Mouse (Mus musculus) adrenal gland, adult (tissue): ENCODE results near the gene Auts2.

Experiments
- DNase-seq, 2 experiments: peaks; one replicate each; pipeline ENCODE4 v3.0.0; 2022 to 2023; ENCODE audit warnings: low spot score in 1 of 2; ENCODE audit not compliant: inconsistent age in 2 of 2

Auts2 gene

DNA sequence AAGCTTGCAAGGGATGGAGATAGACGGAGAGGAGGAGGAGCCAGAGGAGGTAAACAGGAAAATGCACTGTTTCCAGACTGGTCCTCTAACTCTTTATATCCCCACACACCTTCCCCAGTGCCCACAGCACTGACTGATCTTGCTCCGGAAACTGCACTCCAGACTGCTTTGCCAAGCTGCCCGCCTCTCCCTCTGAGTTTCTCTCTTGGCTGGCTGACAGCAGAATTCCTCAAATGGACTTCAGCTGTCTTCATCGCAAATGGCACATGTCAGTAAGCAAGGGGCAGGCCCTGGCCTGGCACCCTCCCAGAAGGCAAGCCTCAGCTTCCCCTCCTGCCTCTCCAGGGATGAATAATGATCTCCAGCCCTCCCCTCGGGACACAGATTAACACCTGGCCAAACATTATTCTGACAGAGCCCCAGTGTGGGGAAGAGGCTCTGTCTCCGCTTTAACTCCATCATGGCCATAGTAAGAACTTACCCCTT, 348.1 kb downstream of the Auts2 start:
- DNase-seq: peak in 1 of 2 experiments; percentile 23

- DNase-seq: no peak
Measured at GRCm38 (mm10) chr5:132190190-132190589, 353.0 kb downstream of the Auts2 start.

- DNase-seq: no peak
Measured at GRCm38 (mm10) chr5:132186659-132187058, 356.5 kb downstream of the Auts2 start.

GRCm38 (mm10) chr5:132186221-132186620, 356.9 kb downstream of the Auts2 start:
- no peak for DNase-seq

- DNase-seq: peak in 1 of 2 experiments; percentile 75
Measured at GRCm38 (mm10) chr5:132184395-132185095, 358.6 kb downstream of the Auts2 start.

DNA sequence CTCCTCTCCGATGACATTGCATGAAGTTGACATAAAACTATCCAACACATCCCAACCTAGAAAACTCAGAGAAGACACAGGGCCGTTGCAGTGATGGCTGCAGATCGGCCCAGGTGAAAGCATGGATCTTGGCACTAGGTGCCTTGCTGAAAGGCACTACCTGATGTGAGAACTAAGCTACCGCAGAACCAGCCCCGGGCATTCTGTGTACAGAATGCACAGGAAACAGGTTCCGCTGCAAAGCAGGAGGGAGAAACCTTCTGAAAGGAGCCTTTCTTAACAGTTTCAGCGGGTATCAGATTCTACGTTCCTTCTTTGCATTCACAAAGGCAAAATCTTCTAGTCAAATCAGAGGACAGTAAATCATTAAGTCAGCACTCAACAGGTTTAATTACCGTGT, 361.1 kb downstream of the Auts2 start:
- DNase-seq: no peak

DNA sequence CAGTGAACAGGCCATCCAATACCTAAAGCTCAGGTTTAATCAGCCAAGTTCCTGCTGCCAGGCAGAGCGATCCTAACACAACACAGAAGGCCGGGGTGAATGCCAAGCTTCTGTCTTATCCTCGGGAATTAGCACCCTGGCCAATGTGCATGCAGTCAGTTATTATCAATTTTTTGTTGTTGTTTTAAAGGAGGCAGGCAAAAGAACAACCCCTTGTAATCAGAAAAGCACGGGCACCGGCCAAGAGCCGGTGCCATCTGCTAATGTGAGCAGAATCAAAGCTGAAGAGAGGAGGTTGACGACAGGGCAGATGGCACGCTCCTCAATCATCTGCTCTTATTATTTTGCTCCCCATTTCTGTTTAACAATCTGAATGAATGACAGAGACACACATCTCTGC, 373.1 kb downstream of the Auts2 start:
- no peak for DNase-seq

- no peak for DNase-seq
Measured at GRCm38 (mm10) chr5:132168805-132169204, 374.3 kb downstream of the Auts2 start.

- DNase-seq: no peak
Measured at GRCm38 (mm10) chr5:132168224-132168623, 374.9 kb downstream of the Auts2 start.

GRCm38 (mm10) chr5:132166559-132166958, 376.6 kb downstream of the Auts2 start:
- no peak for DNase-seq

DNA sequence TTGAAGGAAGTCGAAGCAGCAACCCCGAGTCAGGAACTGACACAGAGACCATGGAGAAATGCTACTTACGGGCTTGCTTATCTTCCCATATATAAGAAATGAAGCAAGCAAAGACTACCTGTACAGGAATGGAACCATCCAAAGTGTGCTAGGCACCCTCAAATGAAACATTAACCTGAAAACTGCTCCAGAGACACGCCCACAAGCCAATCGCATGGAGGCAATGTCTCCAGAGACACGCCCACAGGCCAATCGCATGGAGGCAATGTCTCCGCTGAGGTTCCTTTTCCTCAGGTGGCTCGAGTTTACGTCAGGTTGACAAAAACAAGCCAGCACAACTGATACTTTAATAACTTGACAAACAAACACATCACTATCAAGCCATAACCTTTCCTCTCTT, 379.2 kb downstream of the Auts2 start:
- no peak for DNase-seq

GRCm38 (mm10) chr5:132162206-132162533, 381.0 kb downstream of the Auts2 start:
- DNase-seq: no peak

DNA sequence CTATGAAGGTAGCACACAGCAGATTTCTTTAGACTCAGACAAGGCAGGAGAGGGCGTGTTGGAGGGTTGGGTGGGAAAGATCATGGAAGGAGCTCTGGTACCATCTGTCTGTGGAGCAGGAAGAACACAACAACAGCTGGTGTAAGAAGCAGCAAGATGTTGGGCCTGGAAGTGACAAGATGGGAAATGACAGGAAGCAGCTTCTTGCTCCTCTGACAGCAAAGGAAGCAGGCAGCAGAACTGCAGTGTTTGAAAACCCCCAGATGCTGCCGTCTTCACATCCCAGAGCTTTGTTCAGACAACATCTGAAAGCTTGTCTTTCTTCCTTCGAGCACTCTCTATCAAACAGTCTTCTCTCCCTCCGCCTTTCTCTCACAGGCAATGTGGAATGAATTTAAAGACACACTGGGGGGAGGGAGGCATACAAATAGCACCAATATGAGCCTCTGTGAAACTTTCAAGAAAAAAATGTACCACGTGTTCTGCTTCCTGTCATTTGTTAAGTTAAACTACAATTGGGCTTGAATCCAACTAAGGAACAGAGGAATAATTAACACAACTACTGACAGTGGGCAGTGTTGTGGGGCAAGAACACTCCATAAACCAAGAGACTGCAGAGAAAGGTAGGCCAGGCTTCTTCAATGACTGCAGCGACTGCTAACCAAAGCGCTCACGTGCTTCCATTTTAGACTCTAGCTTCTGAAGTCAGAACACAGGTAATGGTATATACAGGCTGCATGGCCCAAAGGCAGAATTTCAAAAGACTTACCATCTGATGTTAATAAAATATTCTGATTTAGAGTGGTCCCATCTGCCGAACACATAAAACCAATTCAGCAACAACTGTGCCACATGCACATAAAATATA, 381.6 kb downstream of the Auts2 start:
- no peak for DNase-seq

GRCm38 (mm10) chr5:132144181-132144580, 399.0 kb downstream of the Auts2 start:
- no peak for DNase-seq

- DNase-seq: no peak
Measured at GRCm38 (mm10) chr5:132140816-132141215, 402.3 kb downstream of the Auts2 start.

- DNase-seq: no peak
Measured at GRCm38 (mm10) chr5:132135941-132136663, 407.0 kb downstream of the Auts2 start.

DNA sequence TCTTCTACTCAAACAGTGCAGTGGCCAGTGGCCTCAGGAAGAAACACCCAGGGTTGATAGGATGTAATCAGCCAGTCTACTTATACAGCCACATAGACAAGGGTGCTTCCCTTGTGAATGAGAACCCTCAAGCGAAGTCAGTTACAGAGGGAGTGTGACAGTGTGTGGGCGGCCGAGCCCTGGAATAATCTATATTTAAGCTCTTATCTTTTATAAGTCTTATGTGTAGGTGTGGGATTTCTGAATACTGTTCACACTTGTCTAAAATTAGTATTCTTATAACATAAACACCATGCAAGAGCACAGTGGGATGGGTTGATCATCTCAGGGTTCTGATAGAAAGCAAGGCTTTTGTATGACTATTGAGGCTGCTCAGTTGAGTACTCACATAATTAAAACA, 411.2 kb downstream of the Auts2 start:
- DNase-seq: no peak

- no peak for DNase-seq
Measured at GRCm38 (mm10) chr5:132130577-132130976, 412.6 kb downstream of the Auts2 start.

DNA sequence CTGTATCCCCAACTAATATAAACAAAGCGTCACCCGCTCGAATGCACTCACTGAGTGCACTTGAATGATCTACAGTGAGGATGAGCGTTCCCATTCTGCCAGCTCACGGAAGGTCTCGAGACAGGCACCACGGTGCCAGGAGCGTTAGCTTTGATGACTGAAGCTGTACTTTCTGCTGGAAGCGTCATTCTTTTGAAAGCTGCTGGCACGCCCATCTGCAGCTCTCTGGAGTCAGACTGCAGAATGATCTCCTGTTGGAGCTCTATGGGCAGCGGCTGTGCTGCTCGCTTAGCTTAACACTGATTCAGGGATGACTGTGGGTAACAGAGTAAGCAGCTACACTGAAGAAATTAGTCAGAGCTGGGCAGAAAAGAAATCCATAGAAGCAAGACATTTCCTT, 416.5 kb downstream of the Auts2 start:
- DNase-seq: no peak

DNA sequence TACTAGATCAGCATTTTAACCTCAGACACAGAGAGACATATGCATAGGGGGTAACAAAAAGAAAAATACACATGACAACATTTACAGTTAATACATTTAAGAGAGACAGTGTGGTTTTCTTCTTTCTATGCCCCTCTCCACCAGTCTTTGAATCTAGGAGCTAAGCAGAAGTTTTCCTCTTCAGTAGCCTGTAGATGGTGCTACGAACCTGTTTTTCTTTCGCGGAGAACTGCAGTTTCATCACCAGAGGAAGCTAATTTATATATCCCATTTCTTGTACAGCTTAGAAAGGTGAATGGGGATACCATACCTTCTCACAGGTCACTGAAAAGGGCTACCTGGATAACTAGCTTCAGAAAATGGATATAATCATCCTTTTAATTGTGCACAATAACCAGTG, 427.5 kb downstream of the Auts2 start:
- peak in 1 of 2 experiments; percentile 47 for DNase-seq

GRCm38 (mm10) chr5:132114561-132115301, 428.4 kb downstream of the Auts2 start:
- DNase-seq: no peak
